Mouse (Mus musculus) forebrain, postnatal 0 days (tissue): Measurements from ENCODE around the gene Slc2a6. TPM values are rescaled to one million over a fixed set of nuclear protein-coding genes. Genes with fewer than 3 reads are reported as not detected.

ENCODE experiments used
- ATAC-seq: fragments of 200-750 bp; cut with Nextera tagmentation; 2 replicates; pipeline ENCODE4 v1.8.0; 2017; ENCODE audit warnings: mild to moderate bottlenecking, moderate library complexity
- DNase-seq: peaks from one replicate; pipeline ENCODE4 v3.0.0-alpha.2; 2015
- H3K27ac ChIP-seq: fragments of 300-500 bp; sonication (generic); 2 replicates; pipeline ENCODE4 v1.5.1; 2014; ENCODE audit warnings: low read depth, mild to moderate bottlenecking, antibody characterized with exemption, low read length, moderate library complexity, mixed read lengths
- H3K27me3 ChIP-seq: fragments of 300-500 bp; sonication (generic); 2 replicates; pipeline ENCODE4 v1.6.1; 2014; ENCODE audit warnings: mild to moderate bottlenecking, low read length, mixed read lengths; ENCODE audit not compliant: insufficient read depth
- H3K36me3 ChIP-seq: fragments of 300-500 bp; sonication (generic); 2 replicates; pipeline ENCODE4 v1.6.1; 2014; ENCODE audit warnings: mild to moderate bottlenecking, moderate library complexity; ENCODE audit not compliant: insufficient read depth
- H3K4me1 ChIP-seq: fragments of 300-500 bp; sonication (generic); 2 replicates; pipeline ENCODE4 v1.6.1; 2014; ENCODE audit warnings: antibody characterized with exemption; ENCODE audit not compliant: insufficient read depth
- H3K4me2 ChIP-seq: fragments of 300-500 bp; sonication (generic); 2 replicates; pipeline ENCODE4 v1.6.1; 2014; ENCODE audit warnings: low read depth, mild to moderate bottlenecking, moderate library complexity
- H3K4me3 ChIP-seq: fragments of 300-500 bp; sonication (generic); 2 replicates; pipeline ENCODE4 v1.5.1; 2014; ENCODE audit warnings: low read depth, low read length, mixed read lengths
- H3K9ac ChIP-seq: fragments of 300-500 bp; sonication (generic); 2 replicates; pipeline ENCODE4 v1.6.1; 2014; ENCODE audit warnings: mild to moderate bottlenecking
- H3K9me3 ChIP-seq: fragments of 300-500 bp; sonication (generic); 2 replicates; pipeline ENCODE4 v1.6.1; 2016; ENCODE audit warnings: low read length
- CTCF ChIP-seq: sonication (generic); IDR thresholded peaks from 2 replicates; pipeline ENCODE4 v1.5.1; 2016; ENCODE audit warnings: antibody characterized with exemption, control low read depth, low read depth
- WGBS: fragments of 180-500 bp; shearing (Covaris S2); extraction: QIAGEN DNeasy Blood & Tissue Kit; methylation state at CpG from one replicate; pipeline ENCODE4 v1.1.7; 2014; 5-methylcytosine and 5-hydroxymethylcytosine counted together
- polyA plus RNA-seq: library from polyadenylated mRNA; unstranded; fragments of >200 nt; fragmentation: Nextera tagmentation; extraction: Ambion mirVana; gene quantifications from 2 replicates; pipeline ENCODE4 v1.2.1, GENCODE M21; 2015
- total RNA-seq: library from RNA; depleted of rRNA; stranded (reverse); fragments of >200 nt; gene quantifications from 2 replicates; pipeline ENCODE4 v1.2.3, GENCODE M21; 2014; rRNA removed

Slc2a6 gene
- total RNA-seq (16.2 and 16.4 TPM in 2 replicates), polyA plus RNA-seq (9.6 and 10.5 TPM in 2 replicates)

- no peaks in the 10 kb centered on the region for H3K36me3 ChIP-seq
- peak within 1 kb of the TSS; percentile 43 for H3K4me3 ChIP-seq
- peak within 1 kb of the TSS; percentile 66 for H3K9ac ChIP-seq
- peak within 1 kb of the TSS; percentile 70 for H3K27ac ChIP-seq
- H3K27me3 ChIP-seq = no peaks in the 10 kb centered on the region
- no peaks in the 10 kb centered on the region for H3K9me3 ChIP-seq
- DNase-seq (peak; percentile 94), ATAC-seq (peak; percentile 100)
- no peak for TF ChIP-seq CTCF
- WGBS = 2% methylated on average over 38 of the region's 38 CpGs
- H3K4me1 ChIP-seq = peaks cover 11% of the 10 kb centered on the region; the same call in 1 of the 2 replicates
- H3K4me2 ChIP-seq = peak within 1 kb of the TSS; percentile 60
These were observed at the start of gene Slc2a6 for GRCm38 (mm10) chr2:27027618-27028436. Slc2a6 (minus strand) TSS chr2:27027998.

DNA sequence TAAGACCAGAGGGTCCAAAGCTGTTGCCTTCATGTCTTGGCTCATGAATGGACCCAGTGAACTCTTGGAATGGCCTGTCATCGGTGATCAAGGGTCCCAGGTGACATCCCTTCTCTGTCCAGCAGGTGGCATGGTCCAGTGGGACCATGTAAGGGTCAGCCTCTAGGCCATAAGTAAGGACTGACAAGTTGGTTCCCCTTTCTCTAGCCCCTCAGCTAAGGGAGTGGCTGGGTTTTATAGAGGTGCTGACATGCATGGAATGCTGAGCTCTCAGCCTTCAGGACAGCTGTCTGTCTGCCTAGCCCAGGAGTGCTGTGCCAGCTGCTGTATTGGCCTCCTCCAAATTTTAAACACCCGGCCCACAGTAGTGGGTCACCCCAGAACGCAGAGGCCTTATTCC lies 47.7 kb upstream of the Slc2a6 start:
- Histone ChIP-seq H3K27ac (no peak overlapping the region), H3K4me2 (no peak overlapping the region), H3K9ac (no peak overlapping the region), H3K9me3 (no peaks in the 10 kb centered on the region), H3K36me3 (no peaks in the 10 kb centered on the region), H3K4me3 (no peak overlapping the region), H3K27me3 (no peaks in the 10 kb centered on the region), H3K4me1 (peaks cover 12% of the 10 kb centered on the region)
- peak; percentile 61 for TF ChIP-seq CTCF
- ATAC-seq = no peak
- 65% methylated on average over 3 of the region's 3 CpGs for WGBS
- no peak for DNase-seq

DNA sequence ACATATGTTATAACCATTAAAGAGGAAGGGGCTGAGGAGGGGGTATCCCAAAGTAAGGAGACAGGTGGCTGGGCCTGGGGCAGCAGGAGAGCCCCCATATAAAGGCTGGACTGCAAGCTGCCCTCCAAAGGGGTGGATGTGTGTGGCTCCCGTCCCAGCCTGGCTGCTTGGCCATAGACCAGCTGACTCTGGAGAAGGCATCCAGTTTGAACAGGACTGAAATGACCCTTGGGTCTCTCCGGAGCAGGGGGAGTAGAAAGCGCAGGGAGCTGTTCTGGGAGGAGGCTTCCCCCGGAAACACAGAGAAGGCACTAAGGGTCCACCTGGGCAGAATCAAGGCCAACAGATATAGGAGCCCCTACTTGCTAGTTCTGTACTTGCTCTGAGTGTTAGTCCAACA lies 47.0 kb upstream of the Slc2a6 start:
- TF ChIP-seq CTCF = no peak
- peaks cover 7% of the 10 kb centered on the region for H3K4me1 ChIP-seq
- H3K27me3 ChIP-seq = no peaks in the 10 kb centered on the region
- H3K4me3 ChIP-seq = no peak overlapping the region
- ATAC-seq = no peak
- H3K27ac ChIP-seq = no peak overlapping the region
- 78% methylated on average over 4 of the region's 4 CpGs for WGBS
- no peaks in the 10 kb centered on the region for H3K9me3 ChIP-seq
- no peak for DNase-seq
- H3K36me3 ChIP-seq = no peaks in the 10 kb centered on the region
- H3K4me2 ChIP-seq = no peak overlapping the region
- no peak overlapping the region for H3K9ac ChIP-seq

- no peak for TF ChIP-seq CTCF
- Histone ChIP-seq H3K27ac (no peak overlapping the region), H3K9me3 (no peaks in the 10 kb centered on the region), H3K36me3 (no peaks in the 10 kb centered on the region), H3K27me3 (no peaks in the 10 kb centered on the region), H3K4me3 (no peak overlapping the region), H3K9ac (no peak overlapping the region), H3K4me2 (no peak overlapping the region), H3K4me1 (no peaks in the 10 kb centered on the region; the same call in 1 of the 2 replicates)
- WGBS = 81% methylated on average over 4 of the region's 4 CpGs
- DNase-seq (no peak), ATAC-seq (no peak)
These were observed 45.6 kb upstream of the Slc2a6 start for GRCm38 (mm10) chr2:27073407-27073806.

DNA sequence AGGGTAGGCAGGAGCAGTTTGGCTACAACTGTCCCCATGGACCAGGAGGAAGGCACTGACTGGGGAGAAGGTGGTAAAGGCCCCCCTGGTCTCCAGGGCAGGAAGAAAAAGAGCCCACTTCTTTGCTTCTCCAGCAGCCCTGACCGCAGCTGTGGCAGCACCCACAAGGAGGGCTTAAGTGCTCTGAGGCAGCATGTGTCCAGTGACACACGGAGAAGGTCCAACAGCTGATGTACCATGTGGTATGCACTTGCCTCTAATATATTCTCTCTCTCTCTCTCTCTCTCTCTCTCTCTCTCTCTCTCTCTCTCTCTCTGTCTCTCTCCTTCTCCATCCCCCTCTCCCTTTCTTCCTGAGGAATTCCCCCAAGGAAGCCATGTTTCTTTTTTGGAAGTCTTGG lies 44.2 kb upstream of the Slc2a6 start, which contains the start of gene Mymk:
Gene Mymk, minus strand, starts transcription at position 202 of the 400 bp plus-strand sequence.
- no peaks in the 10 kb centered on the region for H3K27me3 ChIP-seq
- no peak for DNase-seq
- TF ChIP-seq CTCF = no peak
- H3K27ac ChIP-seq = peak within 1 kb of the TSS; percentile 50; the same call in 1 of the 2 replicates
- no peaks in the 10 kb centered on the region for H3K36me3 ChIP-seq
- no peaks in the 10 kb centered on the region; the same call in 1 of the 2 replicates for H3K4me1 ChIP-seq
- H3K4me3 ChIP-seq = no peak within 1 kb of the TSS
- 87% methylated on average over 2 of the region's 2 CpGs for WGBS
- no peak within 1 kb of the TSS for H3K4me2 ChIP-seq
- H3K9me3 ChIP-seq = no peaks in the 10 kb centered on the region
- ATAC-seq = no peak
- no peak within 1 kb of the TSS for H3K9ac ChIP-seq

- TF ChIP-seq CTCF = no peak
- WGBS = 9% methylated on average over 4 of the region's 4 CpGs
- H3K27ac ChIP-seq = peak overlapping the region; percentile 50; the same call in 1 of the 2 replicates
These were observed 43.3 kb upstream of the Slc2a6 start for GRCm38 (mm10) chr2:27071137-27071536.

DNA sequence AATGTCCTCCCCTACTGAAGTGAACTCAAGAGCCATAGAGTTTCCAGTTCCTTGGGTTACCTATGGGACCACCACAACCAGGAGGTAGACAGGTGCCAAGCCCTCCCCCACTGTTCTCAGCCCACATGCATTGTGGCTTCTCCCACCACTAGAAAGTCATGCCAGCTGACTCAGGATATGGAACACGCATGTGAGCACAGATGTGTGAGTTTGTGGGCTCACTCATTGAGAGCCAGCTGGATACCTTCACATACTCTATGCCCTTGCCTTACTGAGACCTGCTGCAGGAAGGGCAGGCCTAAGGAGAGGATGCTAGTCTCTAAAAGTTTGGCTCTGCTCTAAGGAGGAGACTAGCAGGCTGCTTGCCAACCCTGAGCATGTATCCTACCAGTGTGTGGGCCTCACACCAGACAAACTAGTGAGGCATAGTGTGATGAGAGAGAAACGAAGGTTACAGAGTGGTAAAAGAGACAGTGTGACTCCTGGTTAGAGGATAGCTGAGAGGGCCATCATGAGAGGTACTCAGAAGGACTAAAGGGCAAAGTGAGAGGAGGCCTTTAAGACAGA lies 42.5 kb upstream of the Slc2a6 start:
- TF ChIP-seq CTCF = no peak
- Histone ChIP-seq H3K4me2 (no peak overlapping the region), H3K36me3 (no peaks in the 10 kb centered on the region), H3K4me3 (no peak overlapping the region), H3K27ac (no peak overlapping the region), H3K9me3 (no peaks in the 10 kb centered on the region), H3K4me1 (no peaks in the 10 kb centered on the region; the same call in 1 of the 2 replicates), H3K27me3 (no peaks in the 10 kb centered on the region), H3K9ac (no peak overlapping the region)
- no peak for DNase-seq
- 78% methylated on average over 2 of the region's 2 CpGs for WGBS
- ATAC-seq = no peak

More at GRCm38 (mm10) chr2:27071137-27071536, 43.3 kb upstream of the Slc2a6 start:
- no peaks in the 10 kb centered on the region for H3K27me3 ChIP-seq
- no peaks in the 10 kb centered on the region for H3K36me3 ChIP-seq
- H3K4me3 ChIP-seq = no peak overlapping the region
- DNase-seq (peak; percentile 88), ATAC-seq (peak; percentile 92)
- H3K9ac ChIP-seq = no peak overlapping the region
- H3K4me1 ChIP-seq = no peaks in the 10 kb centered on the region; the same call in 1 of the 2 replicates
- H3K4me2 ChIP-seq = no peak overlapping the region
- no peaks in the 10 kb centered on the region for H3K9me3 ChIP-seq
